ENCODE assay signal across 12 mouse cellular contexts in the genomic region with DNA sequence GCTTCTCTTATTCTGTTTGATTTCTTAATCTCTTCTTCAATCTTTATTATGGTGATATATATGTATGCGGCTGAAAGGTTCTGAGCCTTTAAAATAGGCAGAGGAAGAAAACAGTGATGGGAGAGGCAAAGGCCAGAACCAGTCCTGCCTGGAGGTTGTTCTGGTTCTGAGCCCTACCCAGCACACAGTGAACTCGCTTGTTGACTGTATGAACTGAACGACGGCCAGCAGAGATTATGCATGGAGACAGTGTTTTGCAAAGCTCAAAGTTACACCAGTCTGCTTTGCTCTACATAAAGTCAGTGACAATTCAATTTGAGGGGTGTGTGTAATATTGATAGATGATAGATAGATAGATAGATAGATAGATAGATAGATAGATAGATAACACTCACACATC.
"Had no signal": no experiment of that assay in that cellular context is flagged by ENCODE, and none has a peak within 500 bp of the region (broad histone marks: within the 10 kb centered on the region; RNA-seq: fewer than 3 reads in every experiment).

No protein-coding gene starts in this region.

- DNase-seq: retina, postnatal 1 day; right cerebral cortex, adult 18-20 months; right cerebral cortex, postnatal 14 days; right cerebral cortex, postnatal 25 days; right cerebral cortex, postnatal 4 days; spleen, adult 18-20 months; thymus, adult 18-20 months; thymus, adult 2 months; thymus, postnatal 14 days; thymus, postnatal 25 days; thymus, postnatal 36 days; thymus, postnatal 4 days had no signal
